Mouse (Mus musculus) heart, postnatal 0 days (tissue): ENCODE results near the gene Plekhh2.

Experiments used
- CTCF ChIP-seq: IDR thresholded peaks from 2 replicates; pipeline ENCODE4 v1.5.1; 2016; ENCODE audit warnings: antibody characterized with exemption, control low read depth, low read depth
- EP300 ChIP-seq: IDR thresholded peaks from 2 replicates; pipeline ENCODE4 v1.6.1; 2016; ENCODE audit warnings: antibody characterized with exemption, low read depth

GRCm38 (mm10) chr17:84497972-84498604 lies 13.6 kb upstream of the Plekhh2 start:
- TF ChIP-seq EP300 = no peak
- no peak for TF ChIP-seq CTCF
